Mouse (Mus musculus) erythroblast, embryonic 14.5 days (primary cell): Measurements from ENCODE around the gene Prr29. TPM values are rescaled to one million over a fixed set of nuclear protein-coding genes. Genes with fewer than 3 reads are reported as not detected.

Source experiments
- H3K27me3 ChIP-seq: 2 replicates; pipeline ENCODE4 v1.6.1; 2012; ENCODE audit warnings: inconsistent platforms; ENCODE audit not compliant: control insufficient read depth
- H3K36me3 ChIP-seq: 2 replicates; pipeline ENCODE4 v1.6.1; 2012; ENCODE audit warnings: mild to moderate bottlenecking, inconsistent platforms; ENCODE audit not compliant: control insufficient read depth
- H3K4me1 ChIP-seq: 2 replicates; pipeline ENCODE4 v1.6.1; 2012; ENCODE audit warnings: inconsistent platforms; ENCODE audit not compliant: control insufficient read depth
- H3K4me3 ChIP-seq: replicated peaks from 2 replicates; pipeline ENCODE3; 2012; ENCODE audit warnings: moderate library complexity, mild to moderate bottlenecking, inconsistent platforms
- H3K9me3 ChIP-seq: 2 replicates; pipeline ENCODE4 v1.6.1; 2012; ENCODE audit warnings: low read length, inconsistent platforms, mixed read lengths; ENCODE audit not compliant: control insufficient read depth
- GATA1 ChIP-seq: IDR thresholded peaks from 2 replicates; pipeline ENCODE4 v1.6.1; 2012; ENCODE audit warnings: low read length, inconsistent platforms, mixed read lengths
- TAL1 ChIP-seq: IDR thresholded peaks from 3 replicates; pipeline ENCODE4 v1.6.1; 2012; ENCODE audit warnings: low read length, inconsistent platforms, mixed read lengths
- polyA plus RNA-seq: library from polyadenylated mRNA; stranded (reverse); fragments of >175 nt; gene quantifications from 2 replicates; pipeline ENCODE4 v1.2.3, GENCODE M21; 2012

The Prr29 gene
- polyA plus RNA-seq, 1 experiment: not detected

GRCm38 (mm10) chr11:106412641-106413360 lies 47.5 kb downstream of the Prr29 start:
- no peak for TF ChIP-seq TAL1
- no peak for TF ChIP-seq GATA1
- Histone ChIP-seq H3K4me3 (no peak overlapping the region), H3K9me3 (no peaks in the 10 kb centered on the region), H3K36me3 (peaks cover 71% of the 10 kb centered on the region), H3K4me1 (no peaks in the 10 kb centered on the region), H3K27me3 (no peaks in the 10 kb centered on the region)

GRCm38 (mm10) chr11:106416331-106416730 lies 51.1 kb downstream of the Prr29 start:
- H3K36me3 ChIP-seq: peaks cover 71% of the 10 kb centered on the region
- peaks cover 4% of the 10 kb centered on the region for H3K4me1 ChIP-seq
- no peaks in the 10 kb centered on the region for H3K9me3 ChIP-seq
- no peak overlapping the region for H3K4me3 ChIP-seq
- H3K27me3 ChIP-seq: no peaks in the 10 kb centered on the region
- TF ChIP-seq GATA1: no peak
- TF ChIP-seq TAL1: no peak

- no peak for TF ChIP-seq GATA1
- no peak for TF ChIP-seq TAL1
- Histone ChIP-seq H3K4me1 (peaks cover 4% of the 10 kb centered on the region), H3K4me3 (no peak overlapping the region), H3K27me3 (no peaks in the 10 kb centered on the region), H3K9me3 (no peaks in the 10 kb centered on the region), H3K36me3 (peaks cover 70% of the 10 kb centered on the region)
Observed at GRCm38 (mm10) chr11:106417860-106418259, 52.6 kb downstream of the Prr29 start.

GRCm38 (mm10) chr11:106418622-106419196 lies 53.4 kb downstream of the Prr29 start:
- Histone ChIP-seq H3K27me3 (no peaks in the 10 kb centered on the region), H3K4me1 (peaks cover 4% of the 10 kb centered on the region), H3K36me3 (peaks cover 71% of the 10 kb centered on the region), H3K9me3 (no peaks in the 10 kb centered on the region), H3K4me3 (no peak overlapping the region)
- TF ChIP-seq GATA1: no peak

- no peaks in the 10 kb centered on the region for H3K9me3 ChIP-seq
- no peak overlapping the region for H3K4me3 ChIP-seq
- TF ChIP-seq GATA1: no peak
- TF ChIP-seq TAL1: no peak
- peaks cover 68% of the 10 kb centered on the region for H3K36me3 ChIP-seq
- peaks cover 4% of the 10 kb centered on the region for H3K4me1 ChIP-seq
- no peaks in the 10 kb centered on the region for H3K27me3 ChIP-seq
Observed at GRCm38 (mm10) chr11:106419262-106420102, 54.2 kb downstream of the Prr29 start.

GRCm38 (mm10) chr11:106425201-106425600 lies 59.9 kb downstream of the Prr29 start:
- Histone ChIP-seq H3K4me1 (no peaks in the 10 kb centered on the region), H3K9me3 (no peaks in the 10 kb centered on the region), H3K4me3 (no peak overlapping the region), H3K27me3 (no peaks in the 10 kb centered on the region), H3K36me3 (peaks cover 50% of the 10 kb centered on the region)
- no peak for TF ChIP-seq GATA1
- TF ChIP-seq TAL1: no peak

GRCm38 (mm10) chr11:106426447-106426846 lies 61.2 kb downstream of the Prr29 start:
- no peaks in the 10 kb centered on the region for H3K27me3 ChIP-seq
- peaks cover 43% of the 10 kb centered on the region for H3K36me3 ChIP-seq
- H3K4me3 ChIP-seq: no peak overlapping the region
- H3K4me1 ChIP-seq: no peaks in the 10 kb centered on the region
- TF ChIP-seq GATA1 (no peak), TAL1 (no peak)
- no peaks in the 10 kb centered on the region for H3K9me3 ChIP-seq

Other genes starting within 250 kb of the Prr29 start
- not detected in 2 replicates for gene Gm10840, start 204.6 kb upstream of the Prr29 start, polyA plus RNA-seq
- gene Limd2, start 204.6 kb upstream of the Prr29 start, polyA plus RNA-seq: 0.93 and 0.94 TPM in 2 replicates
- gene Strada, start 163.3 kb upstream of the Prr29 start, polyA plus RNA-seq: 2.6 and 3.1 TPM in 2 replicates
- 0.17 and 0.20 TPM in 2 replicates for gene Ccdc47, start 149.1 kb upstream of the Prr29 start, polyA plus RNA-seq
- gene Ddx42, start 148.5 kb upstream of the Prr29 start, polyA plus RNA-seq: 1.4 and 1.5 TPM in 2 replicates
- 0.49 and 0.56 TPM in 2 replicates for gene Ftsj3, start 109.4 kb upstream of the Prr29 start, polyA plus RNA-seq
- gene Psmc5, start 109.3 kb upstream of the Prr29 start, polyA plus RNA-seq: 3.8 and 5.2 TPM in 2 replicates
- gene Smarcd2, start 92.5 kb upstream of the Prr29 start, polyA plus RNA-seq: 6.5 and 7.7 TPM in 2 replicates
- gene Tcam1, start 88.8 kb upstream of the Prr29 start, polyA plus RNA-seq: not detected in 2 replicates
- gene Gh, start 63.6 kb upstream of the Prr29 start, polyA plus RNA-seq: not detected in 2 replicates
- gene Cd79b, start 50.7 kb upstream of the Prr29 start, polyA plus RNA-seq: 0.03 and 0.08 TPM in 2 replicates
- not detected in 2 replicates for gene Scn4a, start 12.2 kb upstream of the Prr29 start, polyA plus RNA-seq
- gene Icam2, start 22.6 kb downstream of the Prr29 start, polyA plus RNA-seq: 0.03 and 0.14 TPM in 2 replicates
- gene Ern1, start 122.4 kb downstream of the Prr29 start, polyA plus RNA-seq: 0.14 and 0.27 TPM in 2 replicates
- 0.44 and 0.56 TPM in 2 replicates for gene Tex2, start 248.0 kb downstream of the Prr29 start, polyA plus RNA-seq